Mouse (Mus musculus) adrenal gland, postnatal 0 days (tissue): Measurements from ENCODE around the gene Amdhd2. TPM values are rescaled to one million over a fixed set of nuclear protein-coding genes. Genes with fewer than 3 reads are reported as not detected.

Experiments used
- polyA plus RNA-seq: library from polyadenylated mRNA; unstranded; fragments of >200 nt; fragmentation: Nextera tagmentation; extraction: Ambion mirVana; gene quantifications from 2 replicates; pipeline ENCODE4 v1.2.1, GENCODE M21; 2015

Amdhd2 gene
- polyA plus RNA-seq, result 35.0 and 47.9 TPM in 2 replicates

GRCm38 (mm10) chr17:24163176-24163962, at the start of gene Amdhd2:
Gene Amdhd2 (minus strand): TSS chr17:24163766.

GRCm38 (mm10) chr17:24209043-24209915, 45.7 kb upstream of the Amdhd2 start, which contains the start of gene Ntn3:
Gene Ntn3 (minus strand): TSS chr17:24209531.

GRCm38 (mm10) chr17:24205284-24205888, 41.8 kb upstream of the Amdhd2 start, which contains the start of gene Tbc1d24:
Gene Tbc1d24 (minus strand): TSS chr17:24205562.

GRCm38 (mm10) chr17:24169317-24170065, 5.9 kb upstream of the Amdhd2 start, which contains the start of gene Atp6v0c:
Gene Atp6v0c (minus strand): TSS chr17:24169702.

GRCm38 (mm10) chr17:24150824-24151223, 12.7 kb downstream of the Amdhd2 start, which contains the start of gene Pdpk1:
Gene Pdpk1 (minus strand): TSS chr17:24150924.

Other genes starting within 250 kb of the Amdhd2 start
- gene Dcpp3, start 246.3 kb downstream of the Amdhd2 start, polyA plus RNA-seq, result not detected in 2 replicates
- gene Sbp, start 222.1 kb downstream of the Amdhd2 start, polyA plus RNA-seq, result not detected in 2 replicates
- gene Sbpl, start 208.5 kb downstream of the Amdhd2 start, polyA plus RNA-seq, result not detected in 2 replicates
- gene Prss30, start 183.2 kb downstream of the Amdhd2 start, polyA plus RNA-seq, result 0.14 TPM in 1 of 2 replicates, not detected in the other
- not detected in 2 replicates for gene Prss22, start 165.7 kb downstream of the Amdhd2 start, polyA plus RNA-seq
- 0.18 and 0.22 TPM in 2 replicates for gene Prss27, start 125.6 kb downstream of the Amdhd2 start, polyA plus RNA-seq
- 32.3 and 32.9 TPM in 2 replicates for gene Kctd5, start 90.3 kb downstream of the Amdhd2 start, polyA plus RNA-seq
- gene Pdpk1, start 12.8 kb downstream of the Amdhd2 start, polyA plus RNA-seq, result 23.3 and 31.5 TPM in 2 replicates
- gene Atp6v0c, start 5.9 kb upstream of the Amdhd2 start, polyA plus RNA-seq, result 589 and 650 TPM in 2 replicates
- gene Tbc1d24, start 41.8 kb upstream of the Amdhd2 start, polyA plus RNA-seq, result 2.0 and 2.5 TPM in 2 replicates
- gene Ntn3, start 45.8 kb upstream of the Amdhd2 start, polyA plus RNA-seq, result 3.9 and 5.7 TPM in 2 replicates
- 5.3 and 8.3 TPM in 2 replicates for gene Tedc2, start 57.1 kb upstream of the Amdhd2 start, polyA plus RNA-seq
- gene Ccnf, start 87.7 kb upstream of the Amdhd2 start, polyA plus RNA-seq, result 8.1 and 10.8 TPM in 2 replicates
- not detected in 2 replicates for gene Abca17, start 187.3 kb upstream of the Amdhd2 start, polyA plus RNA-seq
- gene Abca3, start 188.2 kb upstream of the Amdhd2 start, polyA plus RNA-seq, result 8.5 and 9.1 TPM in 2 replicates